Mouse (Mus musculus) cerebellum, adult 9-10 months (tissue): ENCODE results near the gene Gm17374.
A peak's percentile ranks its signal among the peaks of the same experiment; 100 is the strongest.
"Not testable (repeated sequence)": the region's sequence is repeated elsewhere in the genome, so short reads cannot be mapped to it uniquely, and the experiment has no call there.

Experiments
- DNase-seq: peaks from one replicate; pipeline ENCODE4 v3.0.0; 2022

Gm17374 gene

DNA sequence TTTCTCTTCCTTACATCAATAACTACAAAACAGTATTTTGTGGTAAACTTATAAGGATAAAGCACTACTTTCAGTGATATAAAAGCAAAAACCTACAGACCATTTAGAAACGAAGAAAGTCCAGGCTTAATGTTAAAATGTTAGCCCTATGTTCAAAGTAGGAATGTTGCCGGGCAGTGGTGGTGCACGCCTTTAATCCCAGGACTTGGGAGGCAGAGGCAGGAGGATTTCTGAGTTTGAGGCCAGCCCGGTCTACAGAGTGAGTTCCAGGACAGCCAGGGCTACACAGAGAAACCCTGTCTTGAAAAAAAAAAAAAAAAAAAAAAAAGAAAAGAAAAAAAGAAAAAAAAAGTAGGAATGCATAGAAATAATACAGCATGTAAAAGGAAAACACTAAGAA lies at the start of gene Gm17374:
Gene Gm17374, plus strand, starts transcription at position 301 of the 400 bp plus-strand sequence.
- DNase-seq: not testable (repeated sequence)

DNA sequence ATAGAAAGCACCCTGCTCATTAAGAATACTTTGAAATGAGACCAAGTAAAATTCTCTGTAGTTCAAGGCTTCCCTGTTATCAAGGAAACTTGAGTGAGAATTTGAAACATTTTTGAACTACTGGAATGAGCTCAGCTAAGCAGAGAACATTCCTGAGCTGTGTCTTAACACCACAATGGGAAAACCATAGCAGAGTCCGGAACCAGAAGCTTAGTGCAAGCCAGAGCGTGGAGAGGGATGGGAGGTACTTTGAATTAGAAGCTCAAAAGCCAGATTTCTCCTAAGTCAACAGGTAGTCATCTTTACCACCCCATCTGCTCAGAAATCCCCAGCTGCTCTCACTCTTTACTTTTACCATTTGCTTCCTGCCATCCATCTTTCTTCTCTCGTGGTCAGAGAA lies 46.9 kb upstream of the Gm17374 start:
- DNase-seq: no peak

DNA sequence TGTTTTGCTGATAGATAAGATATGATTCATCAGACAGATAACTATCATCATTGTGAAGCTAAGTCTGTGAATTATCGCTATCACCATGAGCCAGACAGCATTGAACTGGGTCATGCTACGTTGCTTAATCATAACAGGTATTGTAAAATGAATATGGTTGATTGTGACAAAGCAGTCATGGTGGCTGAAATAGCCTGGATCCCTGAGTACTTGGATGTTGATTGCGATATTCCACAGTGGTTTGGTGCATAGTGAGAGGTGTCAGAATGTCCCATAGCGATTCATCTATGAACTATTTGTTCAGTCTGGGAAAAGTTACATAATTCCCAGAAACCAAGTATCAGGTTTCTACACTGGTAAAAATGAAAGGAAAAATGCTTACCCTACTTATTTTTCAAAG lies 44.2 kb upstream of the Gm17374 start:
- DNase-seq: no peak

- no peak for DNase-seq
These were observed 42.9 kb upstream of the Gm17374 start for GRCm38 (mm10) chr2:140108945-140109344.

DNA sequence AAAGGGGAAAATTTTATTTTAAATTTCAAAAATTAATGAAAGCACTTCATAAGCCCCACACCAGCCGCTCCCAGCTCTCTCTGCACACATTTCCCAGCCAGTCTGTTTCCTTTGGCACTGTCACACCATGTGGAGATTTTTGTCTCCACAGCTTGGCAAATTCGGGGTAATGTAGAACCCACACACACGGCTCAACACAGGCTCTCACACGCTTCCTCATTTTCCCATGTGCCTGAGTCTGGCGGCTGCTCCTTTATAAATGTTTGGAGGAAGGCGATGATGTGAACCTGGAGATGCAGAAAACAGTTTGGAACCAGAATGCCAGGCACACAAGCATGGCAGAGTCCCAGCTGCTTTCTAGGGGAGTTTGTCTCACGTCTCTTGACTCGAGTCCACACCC lies 38.0 kb upstream of the Gm17374 start:
- DNase-seq: no peak

GRCm38 (mm10) chr2:140125516-140125915 lies 26.3 kb upstream of the Gm17374 start:
- no peak for DNase-seq

GRCm38 (mm10) chr2:140159186-140159730 lies 7.4 kb downstream of the Gm17374 start:
- DNase-seq: peak; percentile 24

- DNase-seq: no peak
These were observed 11.6 kb downstream of the Gm17374 start for GRCm38 (mm10) chr2:140163351-140163854.

DNA sequence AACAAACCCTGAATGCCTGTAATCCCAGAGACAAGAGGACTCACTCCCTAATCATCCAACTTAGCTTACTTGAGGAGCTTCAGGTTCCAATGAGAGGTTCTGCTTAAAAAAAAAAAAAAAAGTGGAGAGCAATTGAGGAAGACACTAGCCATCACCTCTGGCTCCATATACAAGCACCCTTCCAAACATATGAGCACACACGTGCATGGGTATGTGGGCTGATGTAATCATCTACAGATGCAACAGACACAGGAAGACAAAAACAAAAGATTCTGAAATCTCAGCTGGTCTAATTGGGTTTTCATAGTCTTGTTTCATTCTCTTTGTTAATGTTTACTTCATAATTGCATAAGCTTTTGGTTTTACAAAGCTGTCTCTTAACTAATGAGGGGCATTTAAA lies 17.2 kb downstream of the Gm17374 start:
- no peak for DNase-seq

DNA sequence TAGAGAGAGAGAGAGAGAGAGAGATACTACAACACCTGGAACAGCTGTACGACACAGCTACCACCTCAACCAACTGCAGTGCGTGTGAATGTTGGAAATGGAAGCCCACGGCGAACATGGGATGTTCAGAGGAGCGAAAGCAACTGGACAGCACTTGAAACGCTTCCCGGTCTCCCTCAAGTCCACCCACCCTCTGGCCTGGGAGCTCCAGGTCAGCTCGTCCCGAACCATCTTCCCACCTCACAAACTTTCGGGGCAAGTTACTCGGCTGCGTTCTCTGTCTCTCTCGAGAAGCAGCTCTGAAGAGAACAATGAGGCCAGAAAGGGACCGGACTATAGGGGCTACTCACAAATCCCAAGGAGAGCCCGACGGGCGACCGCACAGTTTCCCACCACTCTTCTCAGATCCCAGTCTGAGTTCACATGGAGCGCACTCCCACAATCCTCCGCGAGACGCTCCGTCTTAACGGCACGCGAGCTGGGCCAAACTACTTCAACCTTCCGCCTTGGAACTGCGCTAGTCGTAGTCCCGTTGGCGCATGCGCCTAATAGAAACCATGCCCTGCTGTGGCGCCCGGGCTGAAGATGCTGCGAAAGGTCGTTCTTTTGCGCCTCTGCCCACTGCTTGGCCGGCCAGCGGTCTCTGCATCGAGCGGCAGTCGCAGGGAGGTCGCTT lies 18.4 kb downstream of the Gm17374 start, which contains the start of the genes Esf1 and Ndufaf5:
Gene Esf1, minus strand, starts transcription at position 438 of the 676 bp plus-strand sequence.
Gene Ndufaf5, plus strand, starts transcription at position 523 of the 676 bp plus-strand sequence.
- DNase-seq: peak; percentile 96

DNA sequence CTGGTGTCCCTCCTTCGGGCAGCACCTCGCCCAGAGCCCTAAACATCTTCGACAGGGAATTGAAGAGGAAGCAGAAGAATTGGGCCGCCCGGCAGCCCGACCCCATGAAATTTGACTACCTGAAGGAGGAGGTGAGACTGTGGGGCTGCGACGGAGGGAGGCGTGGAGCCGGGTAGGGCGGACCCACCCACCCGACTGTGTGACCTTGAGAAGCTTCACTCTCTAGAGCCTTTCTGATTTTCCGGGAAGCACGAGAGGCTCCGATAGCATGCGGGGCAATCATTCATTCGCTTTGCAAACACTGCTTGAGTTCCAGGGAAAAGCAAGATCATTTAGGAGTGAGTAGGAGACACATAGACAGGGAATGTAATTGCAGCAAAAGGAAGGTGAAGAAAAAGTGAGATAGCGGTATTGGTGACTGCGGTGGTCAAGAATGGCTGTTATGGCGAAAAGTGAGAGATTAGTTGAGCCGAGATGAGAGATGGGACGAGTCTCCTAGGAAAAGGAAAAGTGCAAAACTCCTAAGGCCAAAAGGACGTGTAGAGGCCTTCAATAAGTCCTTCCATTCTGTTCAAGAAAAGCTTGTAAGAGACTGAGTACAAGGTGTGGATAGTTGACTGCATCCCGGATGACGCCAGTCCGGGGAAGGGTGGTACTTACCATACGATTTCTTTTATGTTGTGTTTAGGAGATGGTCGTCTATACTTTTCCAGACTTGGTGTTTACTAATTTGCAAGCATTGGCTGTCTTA lies 19.1 kb downstream of the Gm17374 start:
- peak; percentile 24 for DNase-seq

DNA sequence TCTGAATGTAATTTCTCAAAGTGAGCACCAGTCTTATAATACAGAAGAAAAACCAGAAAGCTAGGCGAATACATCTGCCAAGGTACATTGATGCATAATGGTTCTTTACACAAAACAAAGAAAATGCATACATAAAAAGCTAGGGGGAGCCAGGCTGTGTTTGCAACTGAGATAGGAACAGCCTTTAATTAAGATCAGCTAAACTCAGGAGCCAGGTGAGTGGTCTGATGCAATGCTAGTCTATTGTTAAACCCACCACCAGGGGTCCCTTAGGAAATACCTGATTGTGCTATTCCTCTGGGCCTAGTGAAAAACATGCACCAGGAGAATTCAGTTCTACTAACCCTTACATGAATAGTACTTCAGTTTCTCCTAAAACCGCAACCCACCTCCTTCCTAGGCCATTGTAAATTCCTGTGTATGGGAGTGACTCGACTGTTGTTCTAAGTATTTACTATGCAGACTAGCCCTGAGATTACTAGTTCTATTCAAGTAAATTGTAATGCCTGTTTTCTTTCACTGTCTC lies 33.9 kb downstream of the Gm17374 start:
- not testable (repeated sequence) for DNase-seq

- DNase-seq: no peak
These were observed 48.9 kb downstream of the Gm17374 start for GRCm38 (mm10) chr2:140200713-140201112.

DNA sequence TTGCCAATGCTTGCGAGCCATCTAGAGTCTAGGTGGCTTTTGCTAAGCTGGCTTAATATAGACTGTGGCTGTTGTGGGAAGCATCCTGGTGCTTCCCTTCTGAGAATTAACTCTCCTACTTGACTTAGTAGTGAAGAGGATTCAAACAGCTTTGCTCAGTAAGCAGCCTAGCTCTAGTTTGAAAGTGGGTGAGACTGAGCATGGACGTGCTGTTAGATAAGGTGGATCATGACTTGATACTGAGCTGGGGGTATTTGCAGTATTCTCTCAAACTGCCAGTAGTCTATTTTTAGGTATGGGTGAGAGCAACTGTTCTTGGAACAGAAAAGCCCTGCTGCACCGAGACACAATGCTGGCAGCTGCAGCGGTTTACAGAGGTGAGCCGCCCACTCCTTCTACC lies 50.7 kb downstream of the Gm17374 start:
- no peak for DNase-seq
